Mouse (Mus musculus) lung, embryonic 14.5 days (tissue): ENCODE measurements around the gene Olfr651. TPM values are rescaled to one million over a fixed set of nuclear protein-coding genes. Genes with fewer than 3 reads are reported as not detected.
A peak's percentile ranks its signal among the peaks of the same experiment; 100 is the strongest.
"Not testable (repeated sequence)": the region's sequence is repeated elsewhere in the genome, so short reads cannot be mapped to it uniquely, and the experiment has no call there.

Experiments
- ATAC-seq: fragments of 200-750 bp; cut with Nextera tagmentation; 2 replicates; pipeline ENCODE4 v1.8.0; 2017; ENCODE audit warnings: mild to moderate bottlenecking, moderate TSS enrichment, moderate library complexity; ENCODE audit not compliant: insufficient read depth
- DNase-seq: peaks from one replicate; pipeline ENCODE4 v3.0.0-alpha.2; 2015
- H3K27ac ChIP-seq: fragments of 300-500 bp; sonication (generic); 2 replicates; pipeline ENCODE4 v1.5.1; 2014; ENCODE audit warnings: low read depth, mild to moderate bottlenecking, moderate library complexity
- H3K27me3 ChIP-seq: fragments of 300-500 bp; sonication (generic); 2 replicates; pipeline ENCODE4 v1.6.1; 2014; ENCODE audit warnings: low read length, control low read depth; ENCODE audit not compliant: insufficient read depth
- H3K36me3 ChIP-seq: fragments of 300-500 bp; sonication (generic); 2 replicates; pipeline ENCODE4 v1.6.1; 2014; ENCODE audit warnings: control low read depth; ENCODE audit not compliant: insufficient read depth
- H3K4me1 ChIP-seq: fragments of 300-500 bp; sonication (generic); 2 replicates; pipeline ENCODE4 v1.6.1; 2014; ENCODE audit warnings: antibody characterized with exemption, control low read depth; ENCODE audit not compliant: insufficient read depth
- H3K4me2 ChIP-seq: fragments of 300-500 bp; sonication (generic); 2 replicates; pipeline ENCODE4 v1.6.1; 2014; ENCODE audit warnings: mild to moderate bottlenecking
- H3K4me3 ChIP-seq: fragments of 300-500 bp; sonication (generic); 2 replicates; pipeline ENCODE4 v1.5.1; 2014; ENCODE audit warnings: low read depth, low read length
- H3K9ac ChIP-seq: fragments of 300-500 bp; sonication (generic); 2 replicates; pipeline ENCODE4 v1.6.1; 2014
- H3K9me3 ChIP-seq: fragments of 300-500 bp; sonication (generic); 2 replicates; pipeline ENCODE4 v1.6.1; 2016; ENCODE audit warnings: low read depth, low read length, control low read depth
- CTCF ChIP-seq: IDR thresholded peaks from 2 replicates; pipeline ENCODE4 v1.5.1; 2016; ENCODE audit warnings: antibody characterized with exemption, low read depth
- WGBS: fragments of 180-500 bp; shearing (Covaris S2); extraction: QIAGEN DNeasy Blood & Tissue Kit; methylation state at CpG from one replicate; pipeline ENCODE4 v1.1.7; 2014; 5-methylcytosine and 5-hydroxymethylcytosine counted together
- polyA plus RNA-seq: library from polyadenylated mRNA; unstranded; fragments of >200 nt; fragmentation: Nextera tagmentation; extraction: Ambion mirVana; gene quantifications from 2 replicates; pipeline ENCODE4 v1.2.1, GENCODE M21; 2014

Gene Olfr651
- not detected in 2 replicates for polyA plus RNA-seq

GRCm38 (mm10) chr7:104549833-104550232 is at the start of gene Olfr651:
Olfr651 (plus strand) TSS chr7:104550133.
- DNase-seq = no peak
- WGBS = 59% methylated on average over 5 of the region's 5 CpGs
- H3K4me3 ChIP-seq = no peak within 1 kb of the TSS

DNA sequence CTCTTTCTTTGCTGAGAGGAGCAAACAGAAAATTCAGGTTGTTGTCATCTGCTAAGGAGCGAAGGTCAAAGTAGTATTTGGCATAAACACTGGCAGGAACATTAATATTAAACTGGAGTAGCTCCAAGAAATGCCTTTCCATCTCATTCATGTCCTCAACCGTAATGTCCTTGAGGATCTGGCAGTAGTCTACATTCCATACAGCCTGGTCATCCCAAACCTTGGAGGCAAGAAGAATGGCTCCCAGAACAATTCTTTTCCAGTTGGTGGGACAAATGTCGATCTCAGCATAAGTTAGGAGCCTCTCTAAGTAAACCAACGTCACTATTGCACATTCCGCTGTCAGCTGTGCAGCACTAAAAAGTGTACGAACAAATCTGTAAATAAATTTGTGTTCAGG is 48.7 kb upstream of the Olfr651 start:
- not testable (repeated sequence) for H3K27ac ChIP-seq, H3K4me3 ChIP-seq, DNase-seq, H3K4me2 ChIP-seq, H3K9ac ChIP-seq, H3K9me3 ChIP-seq, ATAC-seq, H3K27me3 ChIP-seq, H3K4me1 ChIP-seq, H3K36me3 ChIP-seq
- 44% methylated on average over 6 of the region's 6 CpGs for WGBS

More at GRCm38 (mm10) chr7:104549833-104550232, at the start of gene Olfr651:
- Histone ChIP-seq H3K27ac (no peak within 1 kb of the TSS), H3K4me1 (no peaks in the 10 kb centered on the region), H3K27me3 (no peaks in the 10 kb centered on the region), H3K9ac (no peak within 1 kb of the TSS), H3K9me3 (no peaks in the 10 kb centered on the region), H3K4me2 (no peak within 1 kb of the TSS), H3K36me3 (no peaks in the 10 kb centered on the region)
- no peak for ATAC-seq
- no peak for TF ChIP-seq CTCF

DNA sequence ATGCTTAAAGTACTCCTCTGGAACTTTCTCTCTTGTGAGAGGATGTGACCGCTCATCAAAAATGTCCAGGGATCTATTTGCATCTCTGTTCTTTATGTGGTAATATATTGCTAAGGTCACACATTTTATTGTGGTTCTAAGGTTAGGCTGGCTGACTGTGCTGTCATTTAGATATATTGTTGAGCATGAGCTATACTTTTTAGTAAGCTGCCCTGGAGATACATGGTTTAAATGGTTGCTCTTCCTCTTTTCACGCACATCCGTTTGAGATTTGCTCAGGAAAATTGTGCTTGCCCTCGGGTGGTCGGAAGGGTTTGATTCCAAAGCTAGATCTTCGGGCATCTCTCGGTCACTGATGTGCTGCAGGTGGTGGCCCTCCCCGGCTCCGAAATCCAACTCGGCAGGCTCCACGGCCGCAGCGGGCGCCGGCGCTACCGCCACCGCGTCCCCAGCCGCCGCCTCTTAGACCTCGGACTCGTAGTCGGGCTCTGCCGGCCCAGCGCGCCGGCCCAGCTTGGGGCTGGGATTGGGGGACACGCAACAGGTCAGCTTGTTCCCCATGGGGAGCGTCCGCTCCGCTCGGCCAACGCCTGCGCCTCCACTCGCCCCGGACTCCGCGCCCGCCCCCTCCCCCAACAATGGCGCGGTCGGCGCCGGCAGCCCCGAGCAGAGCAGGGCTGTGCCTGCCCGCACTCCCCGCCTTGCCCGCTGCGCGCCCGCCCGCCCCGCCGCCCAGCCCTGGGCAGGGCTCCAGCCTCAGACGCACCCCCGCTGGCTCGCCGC is 48.2 kb upstream of the Olfr651 start:
- H3K27me3 ChIP-seq = no peaks in the 10 kb centered on the region
- H3K9me3 ChIP-seq = no peaks in the 10 kb centered on the region
- H3K36me3 ChIP-seq = no peaks in the 10 kb centered on the region
- no peak overlapping the region for H3K27ac ChIP-seq
- no peak for TF ChIP-seq CTCF
- ATAC-seq = peak; percentile 98
- DNase-seq = peak; percentile 37
- H3K9ac ChIP-seq = peak overlapping the region; percentile 50
- peak overlapping the region; percentile 64 for H3K4me2 ChIP-seq
- 2% methylated on average over 51 of the region's 59 CpGs for WGBS
- peak overlapping the region; percentile 46 for H3K4me3 ChIP-seq
- H3K4me1 ChIP-seq = no peaks in the 10 kb centered on the region

DNA sequence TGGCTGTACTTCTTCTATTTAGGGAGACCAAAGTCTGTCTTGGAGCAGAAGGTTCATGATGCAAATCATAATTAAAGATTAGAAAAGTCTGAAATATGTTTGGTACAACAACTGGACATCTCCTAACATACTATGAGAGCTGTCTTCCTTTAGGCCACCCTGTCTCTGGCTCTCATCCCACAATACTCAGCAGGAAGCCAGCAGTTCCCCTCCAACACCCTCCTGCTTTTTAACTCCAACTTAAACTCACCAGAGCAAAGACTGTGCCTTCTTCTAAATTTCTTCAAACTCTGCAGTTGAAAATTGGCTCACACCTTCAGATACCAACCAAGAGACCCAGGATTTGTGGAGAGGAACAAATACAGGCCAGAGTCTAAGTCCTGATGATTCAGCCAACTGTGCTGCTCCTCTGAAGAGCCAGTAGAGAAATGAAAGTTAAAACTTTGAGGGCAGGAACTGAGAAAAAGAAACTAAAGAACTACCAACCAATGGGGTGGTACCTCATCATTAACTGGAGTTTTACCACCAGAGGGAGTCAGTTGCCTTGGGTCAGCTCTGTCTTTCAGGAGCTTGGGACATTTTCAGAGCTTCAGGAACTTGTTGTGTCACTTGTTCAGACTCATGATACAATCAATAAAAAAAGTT is 42.4 kb upstream of the Olfr651 start, which contains the start of gene Trim30d:
TSS of gene Trim30d (minus strand) at position 429 of the 645 bp plus-strand sequence.
- not testable (repeated sequence) for H3K4me3 ChIP-seq, H3K4me1 ChIP-seq, H3K27me3 ChIP-seq, ATAC-seq, H3K9ac ChIP-seq, H3K9me3 ChIP-seq, H3K4me2 ChIP-seq, H3K27ac ChIP-seq, H3K36me3 ChIP-seq
- peak; percentile 19; the same call in 1 of the 2 replicates for TF ChIP-seq CTCF
- DNase-seq = peak; percentile 19

GRCm38 (mm10) chr7:104552700-104553099 is 2.8 kb downstream of the Olfr651 start:
- Histone ChIP-seq H3K9me3 (no peaks in the 10 kb centered on the region), H3K27ac (no peak overlapping the region), H3K4me1 (no peaks in the 10 kb centered on the region), H3K36me3 (no peaks in the 10 kb centered on the region), H3K4me3 (no peak overlapping the region), H3K27me3 (no peaks in the 10 kb centered on the region), H3K4me2 (no peak overlapping the region), H3K9ac (no peak overlapping the region)
- 73% methylated on average over 1 of the region's 1 CpGs for WGBS
- ATAC-seq (no peak), DNase-seq (no peak)
- TF ChIP-seq CTCF = no peak

DNA sequence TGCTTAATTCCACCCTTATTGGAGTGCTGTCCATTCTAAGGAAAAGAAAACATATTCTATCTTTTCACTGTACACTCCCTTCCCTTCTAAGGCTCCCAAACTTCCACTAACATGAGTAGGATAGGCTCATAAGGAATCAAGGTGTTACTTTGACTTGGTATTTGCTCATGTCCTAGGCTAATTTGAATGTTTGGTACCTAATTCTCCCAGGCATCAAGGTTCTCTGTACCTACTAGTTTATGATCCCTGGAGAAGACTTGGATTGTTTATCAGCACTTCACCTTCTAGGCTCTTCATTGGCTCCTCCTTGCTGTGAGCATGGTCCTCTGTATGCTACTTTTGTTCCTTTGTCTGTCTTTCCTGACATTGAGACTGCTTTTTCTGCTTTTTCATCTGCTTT is 10.7 kb downstream of the Olfr651 start, which contains the start of gene Olfr652:
TSS of gene Olfr652 (plus strand) at position 301 of the 400 bp plus-strand sequence.
- H3K36me3 ChIP-seq = no peaks in the 10 kb centered on the region
- no peak within 1 kb of the TSS for H3K27ac ChIP-seq
- ATAC-seq (no peak), DNase-seq (no peak)
- H3K9ac ChIP-seq = no peak within 1 kb of the TSS
- H3K4me3 ChIP-seq = no peak within 1 kb of the TSS
- no peaks in the 10 kb centered on the region for H3K9me3 ChIP-seq
- H3K4me2 ChIP-seq = no peak within 1 kb of the TSS
- no peaks in the 10 kb centered on the region for H3K27me3 ChIP-seq
- no peaks in the 10 kb centered on the region for H3K4me1 ChIP-seq
- no peak for TF ChIP-seq CTCF

DNA sequence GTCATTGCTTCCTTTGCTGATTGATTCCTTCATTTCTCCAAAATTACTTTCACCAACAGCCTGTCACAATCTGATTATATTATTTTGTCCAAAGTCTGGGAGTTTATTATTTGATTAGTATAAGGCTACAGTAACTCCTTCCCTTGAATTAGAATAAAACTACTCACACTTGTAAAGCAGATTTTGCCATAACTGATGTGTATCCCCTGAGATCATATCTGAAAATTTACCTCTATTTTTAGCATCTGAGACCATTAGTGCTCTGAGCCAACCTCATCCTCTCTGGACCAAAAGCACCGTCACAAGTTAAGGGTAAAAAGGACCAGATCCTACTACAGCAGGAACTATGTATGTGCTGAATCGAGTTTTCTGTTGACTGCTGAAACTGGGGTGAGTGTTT is 27.1 kb downstream of the Olfr651 start, which contains the start of gene Olfr653:
TSS of gene Olfr653 (plus strand) at position 301 of the 400 bp plus-strand sequence.
- ATAC-seq = no peak
- Histone ChIP-seq H3K9ac (no peak within 1 kb of the TSS), H3K27me3 (no peaks in the 10 kb centered on the region), H3K27ac (no peak within 1 kb of the TSS), H3K36me3 (no peaks in the 10 kb centered on the region), H3K4me2 (no peak within 1 kb of the TSS), H3K4me3 (no peak within 1 kb of the TSS), H3K4me1 (no peaks in the 10 kb centered on the region), H3K9me3 (no peaks in the 10 kb centered on the region)
- no peak for DNase-seq
- whole genome bisulfite sequencing = 51% methylated on average over 2 of the region's 2 CpGs
- no peak for TF ChIP-seq CTCF
